Mouse (Mus musculus) kidney, embryonic 16.5 days (tissue): Measurements from ENCODE around the gene Erv3. TPM values are rescaled to one million over a fixed set of nuclear protein-coding genes. Genes with fewer than 3 reads are reported as not detected.
A peak's percentile ranks its signal among the peaks of the same experiment; 100 is the strongest.

Experiments used
- ATAC-seq: fragments of 200-750 bp; cut with Nextera tagmentation; 2 replicates; pipeline ENCODE4 v1.8.0; 2017; ENCODE audit warnings: moderate TSS enrichment; ENCODE audit not compliant: low FRiP score, low TSS enrichment
- H3K27ac ChIP-seq: fragments of 300-500 bp; sonication (generic); 2 replicates; pipeline ENCODE4 v1.5.1; 2014; ENCODE audit warnings: low read length
- H3K27me3 ChIP-seq: fragments of 300-500 bp; sonication (generic); 2 replicates; pipeline ENCODE4 v1.6.1; 2014; ENCODE audit warnings: low read length, control low read depth, mixed read lengths; ENCODE audit not compliant: insufficient read depth
- H3K36me3 ChIP-seq: fragments of 300-500 bp; sonication (generic); 2 replicates; pipeline ENCODE4 v1.6.1; 2014; ENCODE audit warnings: low read length, control low read depth, mixed read lengths; ENCODE audit not compliant: insufficient read depth
- H3K4me1 ChIP-seq: fragments of 300-500 bp; sonication (generic); 2 replicates; pipeline ENCODE4 v1.6.1; 2014; ENCODE audit warnings: low read length, control low read depth, mixed read lengths; ENCODE audit not compliant: insufficient read depth
- H3K4me2 ChIP-seq: fragments of 300-500 bp; sonication (generic); replicated peaks from 2 replicates; pipeline ENCODE4 v1.6.1; 2014; ENCODE audit warnings: low read depth, low read length
- H3K4me3 ChIP-seq: fragments of 300-500 bp; sonication (generic); 2 replicates; pipeline ENCODE4 v1.5.1; 2014; ENCODE audit warnings: mild to moderate bottlenecking, low read length
- H3K9ac ChIP-seq: fragments of 300-500 bp; sonication (generic); replicated peaks from 2 replicates; pipeline ENCODE4 v1.6.1; 2014; ENCODE audit warnings: low read length
- H3K9me3 ChIP-seq: fragments of 300-500 bp; sonication (generic); 2 replicates; pipeline ENCODE4 v1.6.1; 2016; ENCODE audit warnings: low read length, control low read depth
- WGBS: fragments of 180-500 bp; shearing (Covaris S2); extraction: QIAGEN DNeasy Blood & Tissue Kit; methylation state at CpG from one replicate; pipeline ENCODE4 v1.1.7; 2014; 5-methylcytosine and 5-hydroxymethylcytosine counted together
- polyA plus RNA-seq: library from polyadenylated mRNA; unstranded; fragments of >200 nt; fragmentation: Nextera tagmentation; extraction: Ambion mirVana; gene quantifications from 2 replicates; pipeline ENCODE4 v1.2.1, GENCODE M21; 2015

Gene Erv3
- not detected in 2 replicates for polyA plus RNA-seq

DNA sequence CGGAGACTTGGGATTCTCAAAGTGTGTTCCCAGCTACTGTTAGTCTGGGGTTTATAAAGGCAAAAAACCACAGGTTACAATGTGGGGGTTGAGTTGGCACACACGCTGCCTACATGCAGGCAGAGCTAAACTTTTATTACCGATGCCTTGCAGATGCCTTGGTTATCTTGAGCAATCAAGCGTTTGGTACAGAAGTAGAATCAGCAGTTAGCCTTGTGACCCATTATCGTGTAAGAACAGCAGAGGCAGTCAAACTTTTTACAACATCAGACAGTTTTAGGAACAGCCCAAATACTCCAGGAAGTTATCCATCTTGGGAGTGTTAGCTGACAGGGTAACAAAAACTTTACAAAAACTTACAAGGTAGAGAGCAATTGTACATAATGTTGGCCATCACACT, at the start of gene Erv3:
TSS of gene Erv3 (minus strand) at position 27 of the 400 bp plus-strand sequence.
- H3K27me3 ChIP-seq, result no peaks in the 10 kb centered on the region
- WGBS, result 62% methylated on average over 5 of the region's 5 CpGs
- ATAC-seq, result no peak

DNA sequence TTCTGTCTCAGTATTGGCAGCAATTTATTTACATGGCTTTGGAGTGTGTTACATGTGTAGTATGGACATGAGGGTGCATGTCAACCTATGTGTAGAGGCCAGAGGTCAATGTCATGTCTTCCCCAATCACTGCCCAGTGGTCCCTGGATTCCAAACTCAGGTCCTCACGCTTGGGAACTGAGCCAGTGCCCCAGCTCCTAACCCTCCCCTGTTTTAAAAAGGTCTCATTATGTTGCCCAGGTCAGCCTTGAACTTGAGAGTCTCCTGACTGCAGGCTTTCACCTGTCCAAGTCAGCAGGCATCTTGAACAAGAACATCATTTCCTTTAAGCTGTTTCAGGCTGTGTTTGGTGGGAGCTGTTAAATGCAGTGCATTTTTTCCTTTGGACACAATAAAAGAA, 49.4 kb upstream of the Erv3 start:
- Histone ChIP-seq H3K9me3 (no peaks in the 10 kb centered on the region), H3K9ac (no peak overlapping the region), H3K4me1 (peaks cover 31% of the 10 kb centered on the region), H3K4me3 (no peak overlapping the region), H3K27me3 (0 out of 2 replicates have a peak, but pooled peaks cover 5% of the 10 kb centered on the region), H3K4me2 (peak overlapping the region; percentile 81), H3K27ac (no peak overlapping the region), H3K36me3 (no peaks in the 10 kb centered on the region)
- peak; percentile 14; the same call in 1 of the 2 replicates for ATAC-seq
- 60% methylated on average over 1 of the region's 1 CpGs for WGBS

More for the DNA sequence above, at the start of gene Erv3:
- Histone ChIP-seq H3K36me3 (no peaks in the 10 kb centered on the region), H3K9me3 (no peaks in the 10 kb centered on the region), H3K27ac (no peak within 1 kb of the TSS), H3K4me2 (no peak within 1 kb of the TSS), H3K4me3 (no peak within 1 kb of the TSS), H3K4me1 (no peaks in the 10 kb centered on the region), H3K9ac (no peak within 1 kb of the TSS)

DNA sequence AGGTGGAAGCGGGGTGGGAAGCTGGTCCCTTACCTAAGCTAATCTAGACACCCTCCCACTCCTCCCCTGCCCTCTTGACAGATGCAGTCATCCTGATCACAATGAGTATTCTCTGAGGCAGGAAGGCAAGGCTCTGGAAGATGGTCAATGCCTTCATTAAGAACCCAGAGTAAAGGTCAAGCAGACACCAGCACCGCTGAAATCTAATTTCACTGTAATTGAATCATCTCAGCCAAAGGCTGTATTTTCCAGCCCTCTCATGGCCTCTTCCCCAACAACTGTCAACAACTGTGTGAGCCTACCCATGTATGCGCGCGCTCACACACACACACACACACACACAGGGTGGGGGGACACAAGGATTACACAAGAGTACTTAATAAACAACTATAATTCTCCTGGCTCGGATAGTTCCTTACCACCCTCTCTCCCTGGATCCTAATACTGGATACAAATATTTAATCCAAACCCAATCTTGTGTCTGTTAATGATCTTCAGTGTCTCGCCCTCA, 48.9 kb upstream of the Erv3 start:
- 60% methylated on average over 7 of the region's 7 CpGs for WGBS

DNA sequence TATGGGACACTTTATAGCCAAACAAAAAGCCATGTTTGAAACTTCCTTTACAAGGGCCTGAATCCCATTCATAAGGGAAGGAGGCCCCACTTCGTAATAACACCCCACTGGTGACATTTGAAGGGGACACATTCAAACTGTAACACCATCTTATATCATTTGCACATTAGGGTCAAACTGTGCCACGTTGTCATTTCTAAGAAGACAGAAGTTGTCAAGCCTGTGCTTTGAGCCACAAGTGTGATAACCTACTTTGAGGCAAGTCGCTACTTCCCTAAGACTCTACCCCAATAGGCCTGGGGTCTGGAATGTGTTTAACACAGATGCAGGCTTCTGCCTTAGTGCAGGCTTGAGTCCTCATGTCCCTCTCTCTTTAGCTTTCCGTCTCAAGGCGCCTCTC, 47.8 kb upstream of the Erv3 start:
- Histone ChIP-seq H3K27ac (no peak overlapping the region), H3K36me3 (no peaks in the 10 kb centered on the region), H3K9me3 (no peaks in the 10 kb centered on the region), H3K4me1 (peaks cover 28% of the 10 kb centered on the region), H3K9ac (no peak overlapping the region), H3K4me3 (no peak overlapping the region), H3K4me2 (no peak overlapping the region), H3K27me3 (0 out of 2 replicates have a peak, but pooled peaks cover 5% of the 10 kb centered on the region)
- ATAC-seq, result no peak
- WGBS, result 88% methylated on average over 5 of the region's 5 CpGs

More for the DNA sequence above, 48.9 kb upstream of the Erv3 start:
- ATAC-seq, result peak; percentile 53
- Histone ChIP-seq H3K27me3 (0 out of 2 replicates have a peak, but pooled peaks cover 5% of the 10 kb centered on the region), H3K4me1 (peaks cover 31% of the 10 kb centered on the region), H3K9me3 (no peaks in the 10 kb centered on the region), H3K9ac (no peak overlapping the region), H3K36me3 (no peaks in the 10 kb centered on the region), H3K4me3 (no peak overlapping the region), H3K27ac (0 out of 2 replicates have a peak overlapping the region, but pooled peaks have one; percentile 15), H3K4me2 (no peak overlapping the region)

DNA sequence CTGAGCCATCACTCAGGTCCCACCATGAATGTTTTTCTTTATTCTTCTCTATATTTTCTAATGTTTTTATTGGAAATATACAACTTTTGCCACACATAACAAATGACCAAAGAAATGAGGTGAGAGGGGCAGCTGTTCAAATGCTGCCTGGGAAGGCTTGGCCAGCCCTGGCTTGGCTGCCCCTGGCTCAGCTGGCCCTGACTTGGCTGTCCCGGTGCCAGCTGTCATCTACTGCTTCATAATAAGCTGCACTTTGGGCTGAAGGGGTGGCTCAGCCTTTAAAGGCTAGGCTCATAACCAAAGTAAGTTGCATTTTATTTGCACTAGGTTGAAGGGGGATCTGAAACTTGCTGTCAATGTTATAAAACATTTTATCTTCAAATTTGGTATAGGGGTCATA, 47.3 kb upstream of the Erv3 start:
- 88% methylated on average over 1 of the region's 1 CpGs for WGBS
- Histone ChIP-seq H3K27ac (no peak overlapping the region), H3K4me1 (peaks cover 28% of the 10 kb centered on the region), H3K4me2 (no peak overlapping the region), H3K4me3 (no peak overlapping the region), H3K9ac (no peak overlapping the region), H3K9me3 (no peaks in the 10 kb centered on the region), H3K27me3 (0 out of 2 replicates have a peak, but pooled peaks cover 5% of the 10 kb centered on the region), H3K36me3 (no peaks in the 10 kb centered on the region)
- no peak for ATAC-seq

DNA sequence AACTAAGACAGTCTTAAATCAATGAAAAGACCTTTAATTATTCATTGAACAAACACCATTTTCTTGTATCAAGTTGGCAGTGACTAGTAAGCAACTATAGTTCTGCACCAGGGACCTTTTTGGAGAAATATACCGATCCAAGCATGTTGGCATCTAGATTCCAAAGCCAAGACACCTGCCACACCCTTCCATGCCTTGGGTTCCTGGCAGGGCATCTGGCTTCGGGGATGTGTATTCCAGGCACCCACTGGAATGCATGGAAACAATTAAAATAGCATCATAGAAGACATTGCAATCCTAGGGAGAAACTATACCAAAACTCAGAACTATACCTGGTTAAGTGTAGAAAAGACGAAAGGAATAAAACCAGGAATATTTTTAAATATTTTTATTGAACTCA, 46.7 kb upstream of the Erv3 start:
- Histone ChIP-seq H3K36me3 (no peaks in the 10 kb centered on the region), H3K27ac (no peak overlapping the region), H3K27me3 (0 out of 2 replicates have a peak, but pooled peaks cover 5% of the 10 kb centered on the region), H3K9ac (no peak overlapping the region), H3K4me1 (peaks cover 24% of the 10 kb centered on the region), H3K4me3 (no peak overlapping the region), H3K4me2 (no peak overlapping the region), H3K9me3 (no peaks in the 10 kb centered on the region)
- no peak for ATAC-seq
- WGBS, result 87% methylated on average over 3 of the region's 3 CpGs

DNA sequence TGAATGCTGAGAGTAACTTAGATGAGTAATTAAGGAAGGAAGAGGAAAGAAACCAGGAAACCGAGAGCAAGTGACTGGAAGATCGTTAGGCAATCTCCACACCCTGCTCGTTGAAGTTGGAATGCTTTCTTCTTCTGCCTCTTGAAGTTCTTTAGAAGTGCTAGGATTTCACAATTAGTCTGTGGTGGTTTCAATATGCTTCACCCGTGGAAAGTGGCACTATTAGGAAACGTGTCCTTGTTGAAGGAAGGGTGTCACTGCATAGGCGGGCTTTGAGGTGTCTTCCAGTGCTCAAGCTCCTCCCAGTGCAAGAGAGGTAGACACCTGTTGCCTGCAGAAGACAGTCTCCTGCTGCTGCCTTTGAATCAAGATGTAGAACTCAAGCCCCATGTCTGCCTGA, 46.2 kb upstream of the Erv3 start:
- H3K4me2 ChIP-seq, result no peak overlapping the region
- H3K27me3 ChIP-seq, result 0 out of 2 replicates have a peak, but pooled peaks cover 5% of the 10 kb centered on the region
- no peaks in the 10 kb centered on the region for H3K9me3 ChIP-seq
- H3K4me1 ChIP-seq, result peaks cover 19% of the 10 kb centered on the region
- no peaks in the 10 kb centered on the region for H3K36me3 ChIP-seq
- 52% methylated on average over 6 of the region's 6 CpGs for WGBS
- H3K9ac ChIP-seq, result no peak overlapping the region
- H3K27ac ChIP-seq, result no peak overlapping the region
- H3K4me3 ChIP-seq, result no peak overlapping the region
- no peak for ATAC-seq

DNA sequence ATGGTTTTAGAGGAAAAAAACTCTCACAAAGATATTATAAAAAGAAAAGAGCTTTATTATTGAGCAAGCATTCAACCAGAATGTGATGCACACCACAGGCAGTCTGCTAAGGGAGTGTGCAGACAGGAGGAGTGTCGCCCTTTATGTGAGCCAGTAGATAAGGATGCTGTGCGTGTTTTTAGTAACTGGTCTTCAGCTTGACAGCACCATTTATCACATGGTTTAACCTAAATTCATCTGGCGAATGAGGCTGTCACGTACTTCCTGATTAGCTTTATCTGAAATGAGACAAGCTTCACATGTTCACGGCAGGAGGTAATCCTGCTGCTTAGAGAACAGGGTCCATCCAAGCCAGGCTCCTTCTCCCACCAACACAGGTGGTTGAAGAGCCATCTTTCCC, 45.5 kb upstream of the Erv3 start:
- no peak overlapping the region for H3K4me2 ChIP-seq
- no peaks in the 10 kb centered on the region for H3K9me3 ChIP-seq
- H3K27me3 ChIP-seq, result 0 out of 2 replicates have a peak, but pooled peaks cover 5% of the 10 kb centered on the region
- no peak for ATAC-seq
- H3K4me3 ChIP-seq, result no peak overlapping the region
- H3K4me1 ChIP-seq, result peaks cover 12% of the 10 kb centered on the region
- H3K27ac ChIP-seq, result no peak overlapping the region
- H3K36me3 ChIP-seq, result no peaks in the 10 kb centered on the region
- WGBS, result 57% methylated on average over 5 of the region's 5 CpGs
- no peak overlapping the region for H3K9ac ChIP-seq

DNA sequence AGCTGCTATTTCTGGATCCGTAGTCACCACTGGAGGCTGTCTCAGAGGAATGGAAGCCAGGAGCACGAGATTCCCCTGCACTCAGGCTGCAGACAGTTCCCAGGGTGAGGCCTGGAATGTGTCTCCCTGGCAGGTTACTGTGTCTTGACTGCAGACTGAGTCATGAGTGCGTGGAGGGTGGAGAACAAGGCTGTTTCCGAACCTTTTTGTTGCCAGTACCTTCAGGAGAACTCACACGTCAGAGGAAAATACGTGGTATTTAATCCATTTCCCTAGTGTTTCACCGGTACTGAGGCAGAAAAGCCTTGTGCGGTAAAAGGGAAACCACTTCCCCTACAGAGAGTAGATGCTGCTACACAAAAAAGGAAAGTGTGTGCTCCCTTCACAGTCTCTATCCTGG, 43.3 kb upstream of the Erv3 start:
- no peaks in the 10 kb centered on the region for H3K4me1 ChIP-seq
- no peaks in the 10 kb centered on the region for H3K9me3 ChIP-seq
- H3K4me3 ChIP-seq, result no peak overlapping the region
- H3K4me2 ChIP-seq, result no peak overlapping the region
- WGBS, result 51% methylated on average over 8 of the region's 8 CpGs
- 0 out of 2 replicates have a peak, but pooled peaks cover 5% of the 10 kb centered on the region for H3K27me3 ChIP-seq
- 0 out of 2 replicates have a peak, but pooled peaks have one; percentile 31 for ATAC-seq
- H3K9ac ChIP-seq, result no peak overlapping the region
- no peak overlapping the region for H3K27ac ChIP-seq
- H3K36me3 ChIP-seq, result no peaks in the 10 kb centered on the region

DNA sequence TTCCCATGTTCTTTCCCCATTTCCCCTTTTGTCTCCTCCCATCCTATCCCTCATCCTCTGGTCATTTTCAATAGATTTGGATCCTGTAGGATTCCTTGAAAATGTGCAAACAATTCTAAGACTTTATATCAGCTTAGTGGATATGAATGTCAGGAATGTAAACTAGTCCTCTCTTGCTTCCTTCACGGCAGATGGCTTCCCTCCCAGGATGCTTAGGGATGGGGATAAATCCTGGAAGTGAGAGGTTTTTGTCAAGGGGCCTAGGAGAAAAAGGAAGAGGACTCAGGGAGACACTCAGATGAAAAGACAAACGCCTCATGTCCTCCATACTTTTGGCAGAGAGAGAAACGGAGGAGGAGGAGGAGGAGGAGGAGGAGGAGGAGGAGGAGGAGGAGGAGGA, 42.9 kb upstream of the Erv3 start:
- Histone ChIP-seq H3K27me3 (0 out of 2 replicates have a peak, but pooled peaks cover 5% of the 10 kb centered on the region), H3K36me3 (no peaks in the 10 kb centered on the region), H3K9me3 (no peaks in the 10 kb centered on the region), H3K27ac (no peak overlapping the region), H3K4me3 (no peak overlapping the region), H3K4me2 (no peak overlapping the region), H3K4me1 (no peaks in the 10 kb centered on the region), H3K9ac (no peak overlapping the region)
- no peak for ATAC-seq
- 34% methylated on average over 2 of the region's 3 CpGs for WGBS
